In the genomic region with DNA sequence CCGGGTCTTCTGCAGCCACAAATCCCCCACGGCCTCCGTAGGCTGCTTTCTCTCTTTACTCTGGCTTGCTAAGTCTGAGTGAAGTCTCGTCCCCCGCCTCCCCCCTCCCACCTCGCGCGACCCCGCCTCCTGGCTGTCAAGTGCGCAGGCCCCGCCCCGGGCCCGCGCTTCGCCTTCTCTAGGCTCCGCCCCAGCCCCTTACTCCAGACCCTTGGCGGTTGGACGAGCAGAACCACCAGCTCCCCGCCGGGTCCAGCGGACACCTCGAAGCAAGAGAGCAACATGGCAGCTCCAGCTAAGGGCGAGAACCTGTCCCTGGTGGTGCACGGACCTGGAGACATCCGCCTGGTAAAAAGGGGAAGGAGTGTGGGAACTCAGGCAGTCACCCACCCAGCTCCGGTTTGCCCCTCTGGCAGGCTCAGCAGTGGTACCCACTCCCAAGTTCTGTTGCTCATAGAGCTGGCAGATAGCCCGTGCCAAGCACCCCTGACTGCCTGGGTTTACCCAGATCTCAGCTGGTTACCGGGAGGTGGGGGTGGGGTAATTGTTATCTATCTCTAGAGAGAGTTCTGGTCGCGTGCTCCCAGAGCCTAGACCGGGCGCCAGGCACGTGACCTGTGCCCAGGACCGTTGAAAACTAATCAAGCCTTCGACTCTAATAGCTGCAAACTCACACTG, we compare ENCODE assay signal across 8 mouse cellular contexts. TPM values are rescaled to one million over a fixed set of nuclear protein-coding genes. Genes with fewer than 3 reads are reported as not detected.
DNase-seq lines count a peak whose midpoint lies in the region.

A gene (plus strand): TSS at position 139 of the 678 bp plus-strand sequence.

- intact Hi-C loops in gastrocnemius, postnatal 14 days (cut with DNase I; ENCODE audit: low total_unique reads): no loop called here

- peaks cover 25% of the 10 kb centered on the region for H3K36me3 ChIP-seq in megakaryocyte, embryonic 14.5 days (replicated peaks; ENCODE audit: low read length)

- H3K4me1 ChIP-seq in megakaryocyte, embryonic 14.5 days: peaks cover 71% of the 10 kb centered on the region

- no peaks in the 10 kb centered on the region for H3K9me3 ChIP-seq in megakaryocyte, embryonic 14.5 days

- no peaks in the 10 kb centered on the region for H3K27me3 ChIP-seq in megakaryocyte, embryonic 14.5 days (replicated peaks)

- peak within 1 kb of the TSS; percentile 93 for H3K4me3 ChIP-seq in megakaryocyte, embryonic 14.5 days (replicated peaks)

- DNase-seq in adrenal gland, adult (ENCODE audit: inconsistent age in 2 of 2, low spot score in 1 of 2): peak; percentile 87 to 95
- DNase-seq in embryo, embryonic 10 days (ENCODE audit: low spot score): peak; percentile 87
- DNase-seq in gastrocnemius, postnatal 14 days: peak; percentile 75
- DNase-seq in induced T-regulatory cell, adult 2 months (ENCODE audit: low read depth): peak; percentile 88
- peak; percentile 45 to 53 for DNase-seq in left cerebral cortex, adult 8-10 months (ENCODE audit: low spot score in 2 of 2)
- DNase-seq in right cerebral cortex, adult 2 months (ENCODE audit: low spot score in 2 of 2): peak; percentile 68 to 71
- peak; percentile 20 for DNase-seq in urinary bladder, postnatal 10 days (ENCODE audit: low spot score)

RNA-seq across cellular contexts. Expression of the gene that starts here (rescaled TPM):
- 10 to 100 TPM; 16.9 TPM for total RNA-seq in gastrocnemius, postnatal 14 days (2021)
- total RNA-seq in left cerebral cortex, adult 8-10 months (2022): 10 to 100 TPM; 23.7 to 26.5 (median 24.5) TPM
- 51.9 and 52.7 TPM in 2 replicates for polyA plus RNA-seq in megakaryocyte, embryonic 14.5 days (2012; ENCODE audit: insufficient read depth, low replicate concordance)

Comparison
In these comparisons a context has a peak if more than half of its experiments do, and no peak if none do; other contexts are left out.
1. Peak in every context shown above with its lines: DNase-seq and H3K4me3 ChIP-seq.
2. DNase-seq: peak in every context shown above with its lines; median percentile 91 in adrenal gland, adult; 88 in induced T-regulatory cell, adult 2 months; 87 in embryo, embryonic 10 days; 75 in gastrocnemius, postnatal 14 days; 70 in right cerebral cortex, adult 2 months; 49 in left cerebral cortex, adult 8-10 months; 20 in urinary bladder, postnatal 10 days.